Mouse (Mus musculus) ES-E14 (cell line): ENCODE results near the gene Ranbp9.

ENCODE experiments used
- CHD2 ChIP-seq: IDR thresholded peaks from 2 replicates; pipeline ENCODE4 v1.6.1; 2014; ENCODE audit warnings: mild to moderate bottlenecking, low read depth, low read length, inconsistent platforms
- HCFC1 ChIP-seq: IDR thresholded peaks from 2 replicates; pipeline ENCODE4 v1.6.1; 2012; ENCODE audit warnings: low read length, inconsistent platforms, borderline replicate concordance; ENCODE audit not compliant: insufficient read depth
- ZC3H11A ChIP-seq: IDR thresholded peaks from 2 replicates; pipeline ENCODE4 v1.6.1; 2012; ENCODE audit warnings: low read depth, mild to moderate bottlenecking, inconsistent platforms, low read length, borderline replicate concordance
- ZNF384 ChIP-seq: IDR thresholded peaks from 2 replicates; pipeline ENCODE4 v1.6.1; 2012; ENCODE audit warnings: low read depth, low read length, inconsistent platforms

DNA sequence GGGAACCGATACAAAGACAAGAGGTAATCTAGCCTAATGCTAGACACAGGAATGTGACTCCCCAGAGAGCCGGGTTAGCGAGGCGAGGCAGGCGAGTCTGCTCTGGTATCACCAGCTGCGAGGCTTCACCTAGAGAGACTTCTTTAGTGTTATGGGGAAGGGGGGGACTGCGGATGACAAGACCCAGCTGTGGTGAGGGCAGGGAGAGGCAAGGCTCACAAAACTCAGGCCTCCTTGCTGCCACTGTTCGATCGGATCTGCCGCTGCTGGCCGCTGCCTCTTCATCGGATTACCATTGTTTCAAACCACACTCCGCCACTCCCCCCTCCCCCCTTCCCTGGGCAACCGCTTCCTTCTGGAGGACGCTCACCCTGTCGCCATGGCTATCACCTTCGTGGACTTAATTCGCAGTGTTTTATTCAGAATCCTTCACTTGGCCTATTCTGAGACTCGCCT is 22.3 kb upstream of the Ranbp9 start:
- no peak for TF ChIP-seq ZNF384
- TF ChIP-seq CHD2, result no peak
- no peak for TF ChIP-seq HCFC1
- TF ChIP-seq ZC3H11A, result no peak
